Comparison of ENCODE assay signal across 8 mouse cellular contexts in genomic region chr10:81244595-81244994, GRCm38 (mm10). TPM values are rescaled to one million over a fixed set of nuclear protein-coding genes. Genes with fewer than 3 reads are reported as not detected.
DNase-seq lines count a peak whose midpoint lies in the region; ATAC-seq and TF ChIP-seq lines count a peak whose summit lies in the region.

No protein-coding gene starts in this region.

- H3K36me3 ChIP-seq in limb, embryonic 11.5 days (ENCODE audit: control insufficient read depth, insufficient read depth, low read length) = no peaks in the 10 kb centered on the region
- 0 out of 2 replicates have a peak, but pooled peaks cover 4% of the 10 kb centered on the region for H3K36me3 ChIP-seq in midbrain, embryonic 12.5 days
- no peaks in the 10 kb centered on the region for H3K36me3 ChIP-seq in spleen, adult 2 months (ENCODE audit: control insufficient read depth, insufficient read depth, low read length)

- H3K4me1 ChIP-seq in limb, embryonic 11.5 days (ENCODE audit: control insufficient read depth, insufficient read depth, low read length) = no peaks in the 10 kb centered on the region; the same call in 1 of the 2 replicates
- peaks cover 11% of the 10 kb centered on the region for H3K4me1 ChIP-seq in midbrain, embryonic 12.5 days
- peaks cover 3% of the 10 kb centered on the region; the same call in 1 of the 2 replicates for H3K4me1 ChIP-seq in spleen, adult 2 months (ENCODE audit: control insufficient read depth, insufficient read depth, insufficient read length)

- H3K9me3 ChIP-seq in limb, embryonic 11.5 days (ENCODE audit: control insufficient read depth, low read length) = no peaks in the 10 kb centered on the region
- no peaks in the 10 kb centered on the region for H3K9me3 ChIP-seq in midbrain, embryonic 12.5 days

- 11% methylated on average over 17 of the region's 17 CpGs for WGBS in limb, embryonic 11.5 days
- 9% methylated on average over 17 of the region's 17 CpGs for WGBS in midbrain, embryonic 12.5 days
- 6% methylated on average over 17 of the region's 17 CpGs for WGBS in spleen, adult 2 months

- H3K27ac ChIP-seq in limb, embryonic 11.5 days (replicated peaks; ENCODE audit: low read depth, low read length) = no peak overlapping the region
- H3K27ac ChIP-seq in midbrain, embryonic 12.5 days (replicated peaks) = no peak overlapping the region
- no peak overlapping the region for H3K27ac ChIP-seq in spleen, adult 2 months (ENCODE audit: insufficient read depth, low read length)

- no peak overlapping the region for H3K4me2 ChIP-seq in limb, embryonic 11.5 days (ENCODE audit: low read depth, severe bottlenecking)
- no peak overlapping the region for H3K4me2 ChIP-seq in midbrain, embryonic 12.5 days (replicated peaks)

- peak; percentile 95 for DNase-seq in heart, adult 11 months
- no peak for DNase-seq in heart, postnatal 25 days (ENCODE audit: low spot score)
- DNase-seq in cerebellum, adult 9-10 months = peak; percentile 85
- DNase-seq in frontal cortex, postnatal 36 days (ENCODE audit: low spot score in 2 of 2) = peak; percentile 79 to 80
- DNase-seq in limb, embryonic 11.5 days (ENCODE audit: low spot score) = peak; percentile 92
- peak; percentile 49 to 79 for DNase-seq in spleen, adult 2 months (ENCODE audit: low read depth in 1 of 2, low spot score in 2 of 2)

- peak; percentile 95 for TF ChIP-seq CTCF in spleen, adult 2 months (IDR thresholded peaks at IDR 0.05; ENCODE audit: extremely low read depth, insufficient read depth, insufficient read length, insufficient replicate concordance)

- no peak overlapping the region for H3K4me3 ChIP-seq in limb, embryonic 11.5 days (ENCODE audit: low read depth, low read length)
- H3K4me3 ChIP-seq in midbrain, embryonic 12.5 days = no peak overlapping the region
- no peak overlapping the region for H3K4me3 ChIP-seq in spleen, adult 2 months (ENCODE audit: extremely low read depth, insufficient read depth, insufficient read length)

- intact Hi-C loops in heart, postnatal 25 days (cut with DNase I) = no loop called here

- TF ChIP-seq POLR2A in spleen, adult 2 months (IDR thresholded peaks at IDR 0.05; ENCODE audit: low read depth, low read length) = no peak

- peaks cover 15% of the 10 kb centered on the region for H3K27me3 ChIP-seq in limb, embryonic 11.5 days (ENCODE audit: control insufficient read depth, insufficient read depth, low read length)
- H3K27me3 ChIP-seq in midbrain, embryonic 12.5 days = peaks cover 60% of the 10 kb centered on the region
- peaks cover 6% of the 10 kb centered on the region; the same call in 1 of the 2 replicates for H3K27me3 ChIP-seq in spleen, adult 2 months (ENCODE audit: control insufficient read depth, insufficient read depth, low read length)

- peak; percentile 76 for ATAC-seq in inflammation-experienced regulatory T-cells, adult 6 months
- ATAC-seq in limb, embryonic 11.5 days (ENCODE audit: insufficient number of reproducible peaks, low FRiP score, low TSS enrichment, low read depth) = peak; percentile 33; the same call in 1 of the 2 replicates
- peak; percentile 61 for ATAC-seq in midbrain, embryonic 12.5 days (ENCODE audit: low FRiP score, low read depth)

- no peak overlapping the region for H3K9ac ChIP-seq in limb, embryonic 11.5 days (ENCODE audit: low read length)
- H3K9ac ChIP-seq in midbrain, embryonic 12.5 days (replicated peaks) = no peak overlapping the region

RNA-seq across cellular contexts. Expression of gene Matk, which starts 8.1 kb away (rescaled TPM):
- under 1 TPM; 0.42 to 0.61 TPM for total RNA-seq in heart, postnatal 25 days (2021)
- polyA plus RNA-seq in inflammation-experienced regulatory T-cells, adult 6 months (2017; shearing (Covaris generic)) = 10 to 100 TPM; 30.1 to 68.1 (median 64.4) TPM
- polyA plus RNA-seq in limb, embryonic 11.5 days (2014; fragmentation: Nextera tagmentation; extraction: Ambion mirVana) = 1.2 and 2.3 TPM in 2 replicates
- 4.3 and 5.0 TPM in 2 replicates for polyA plus RNA-seq in midbrain, embryonic 12.5 days (2016; fragmentation: Nextera tagmentation; extraction: Ambion mirVana)
- 22.5 and 30.0 TPM in 2 replicates for polyA plus RNA-seq in spleen, adult 2 months (2012; rRNA removed)

RNA-seq across cellular contexts. Expression of gene Zfr2, which starts 11.6 kb away (rescaled TPM):
- total RNA-seq in heart, postnatal 25 days (2021) = 1 to 10 TPM; 2.2 to 2.8 TPM
- polyA plus RNA-seq in inflammation-experienced regulatory T-cells, adult 6 months (2017; shearing (Covaris generic)) = 1 to 10 TPM in 1 of 3 experiments, under 1 TPM in 2; 0.20 to 1.0 (median 0.37) TPM
- polyA plus RNA-seq in limb, embryonic 11.5 days (2014; fragmentation: Nextera tagmentation; extraction: Ambion mirVana) = 3.4 and 4.2 TPM in 2 replicates
- polyA plus RNA-seq in midbrain, embryonic 12.5 days (2016; fragmentation: Nextera tagmentation; extraction: Ambion mirVana) = 12.1 and 13.6 TPM in 2 replicates
- polyA plus RNA-seq in spleen, adult 2 months (2012; rRNA removed) = 5.5 and 6.1 TPM in 2 replicates

RNA-seq across cellular contexts. Expression of gene Atcay, which starts 14.0 kb away (rescaled TPM):
- total RNA-seq in heart, postnatal 25 days (2021) = under 1 TPM; 0.05 to 0.06 TPM
- polyA plus RNA-seq in inflammation-experienced regulatory T-cells, adult 6 months (2017; shearing (Covaris generic)) = 10 to 100 TPM in 1 of 3 experiments, 1 to 10 TPM in 2; 4.8 to 12.6 (median 5.1) TPM
- 0.11 and 0.27 TPM in 2 replicates for polyA plus RNA-seq in limb, embryonic 11.5 days (2014; fragmentation: Nextera tagmentation; extraction: Ambion mirVana)
- polyA plus RNA-seq in midbrain, embryonic 12.5 days (2016; fragmentation: Nextera tagmentation; extraction: Ambion mirVana) = 35.5 and 37.2 TPM in 2 replicates
- polyA plus RNA-seq in spleen, adult 2 months (2012; rRNA removed) = 0.92 and 0.95 TPM in 2 replicates

RNA-seq across cellular contexts. Expression of gene Mrpl54, which starts 22.1 kb away (rescaled TPM):
- total RNA-seq in heart, postnatal 25 days (2021) = 10 to 100 TPM; 93.8 to 96.6 TPM
- polyA plus RNA-seq in inflammation-experienced regulatory T-cells, adult 6 months (2017; shearing (Covaris generic)) = 100 to 1,000 TPM; 111 to 148 (median 127) TPM
- 198 and 217 TPM in 2 replicates for polyA plus RNA-seq in limb, embryonic 11.5 days (2014; fragmentation: Nextera tagmentation; extraction: Ambion mirVana)
- 168 and 169 TPM in 2 replicates for polyA plus RNA-seq in midbrain, embryonic 12.5 days (2016; fragmentation: Nextera tagmentation; extraction: Ambion mirVana)
- polyA plus RNA-seq in spleen, adult 2 months (2012; rRNA removed) = 63.6 and 86.9 TPM in 2 replicates

RNA-seq across cellular contexts. Expression of gene Apba3, which starts 22.2 kb away (rescaled TPM):
- total RNA-seq in heart, postnatal 25 days (2021) = 100 to 1,000 TPM in 1 of 2 experiments, 10 to 100 TPM in 1; 98.4 to 123 TPM
- 10 to 100 TPM in 2 of 3 experiments, 1 to 10 TPM in 1; 9.9 to 12.4 (median 12.3) TPM for polyA plus RNA-seq in inflammation-experienced regulatory T-cells, adult 6 months (2017; shearing (Covaris generic))
- polyA plus RNA-seq in limb, embryonic 11.5 days (2014; fragmentation: Nextera tagmentation; extraction: Ambion mirVana) = 45.3 and 46.3 TPM in 2 replicates
- polyA plus RNA-seq in midbrain, embryonic 12.5 days (2016; fragmentation: Nextera tagmentation; extraction: Ambion mirVana) = 34.8 and 36.1 TPM in 2 replicates
- 63.0 and 77.1 TPM in 2 replicates for polyA plus RNA-seq in spleen, adult 2 months (2012; rRNA removed)
